Mouse (Mus musculus) midbrain, embryonic 13.5 days (tissue): Measurements from ENCODE around the gene Cox11. TPM values are rescaled to one million over a fixed set of nuclear protein-coding genes. Genes with fewer than 3 reads are reported as not detected.

ENCODE experiments used
- ATAC-seq: fragments of 200-750 bp; cut with Nextera tagmentation; 2 replicates; pipeline ENCODE4 v1.8.0; 2017; ENCODE audit warnings: mild to moderate bottlenecking, moderate TSS enrichment, moderate library complexity
- H3K27ac ChIP-seq: fragments of 300-500 bp; sonication (generic); 2 replicates; pipeline ENCODE4 v1.5.1; 2015; ENCODE audit warnings: inconsistent platforms, mild to moderate bottlenecking, moderate library complexity
- H3K27me3 ChIP-seq: fragments of 300-500 bp; sonication (generic); 2 replicates; pipeline ENCODE4 v1.6.1; 2015; ENCODE audit warnings: mild to moderate bottlenecking, inconsistent platforms
- H3K36me3 ChIP-seq: fragments of 300-500 bp; sonication (generic); 2 replicates; pipeline ENCODE4 v1.6.1; 2015; ENCODE audit warnings: mild to moderate bottlenecking, inconsistent platforms
- H3K4me1 ChIP-seq: fragments of 300-500 bp; sonication (generic); replicated peaks from 2 replicates; pipeline ENCODE4 v1.6.1; 2015; ENCODE audit warnings: inconsistent platforms
- H3K4me2 ChIP-seq: fragments of 300-500 bp; sonication (generic); replicated peaks from 2 replicates; pipeline ENCODE4 v1.6.1; 2015; ENCODE audit warnings: moderate library complexity, mild to moderate bottlenecking, inconsistent platforms
- H3K4me3 ChIP-seq: fragments of 300-500 bp; sonication (generic); replicated peaks from 2 replicates; pipeline ENCODE4 v1.5.1; 2015; ENCODE audit warnings: mild to moderate bottlenecking, inconsistent platforms
- H3K9ac ChIP-seq: fragments of 300-500 bp; sonication (generic); replicated peaks from 2 replicates; pipeline ENCODE4 v1.6.1; 2015; ENCODE audit warnings: mild to moderate bottlenecking, inconsistent platforms
- H3K9me3 ChIP-seq: fragments of 300-500 bp; sonication (generic); 2 replicates; pipeline ENCODE4 v1.6.1; 2016; ENCODE audit warnings: mild to moderate bottlenecking, inconsistent platforms
- WGBS: fragments of 180-500 bp; shearing (Covaris S2); methylation state at CpG from one replicate; pipeline ENCODE4 v1.1.7; 2015; 5-methylcytosine and 5-hydroxymethylcytosine counted together
- polyA plus RNA-seq: library from polyadenylated mRNA; unstranded; fragments of >200 nt; fragmentation: Nextera tagmentation; extraction: Ambion mirVana; gene quantifications from 2 replicates; pipeline ENCODE4 v1.2.1, GENCODE M21; 2015

Cox11 gene
- 36.7 and 40.6 TPM in 2 replicates for polyA plus RNA-seq

DNA sequence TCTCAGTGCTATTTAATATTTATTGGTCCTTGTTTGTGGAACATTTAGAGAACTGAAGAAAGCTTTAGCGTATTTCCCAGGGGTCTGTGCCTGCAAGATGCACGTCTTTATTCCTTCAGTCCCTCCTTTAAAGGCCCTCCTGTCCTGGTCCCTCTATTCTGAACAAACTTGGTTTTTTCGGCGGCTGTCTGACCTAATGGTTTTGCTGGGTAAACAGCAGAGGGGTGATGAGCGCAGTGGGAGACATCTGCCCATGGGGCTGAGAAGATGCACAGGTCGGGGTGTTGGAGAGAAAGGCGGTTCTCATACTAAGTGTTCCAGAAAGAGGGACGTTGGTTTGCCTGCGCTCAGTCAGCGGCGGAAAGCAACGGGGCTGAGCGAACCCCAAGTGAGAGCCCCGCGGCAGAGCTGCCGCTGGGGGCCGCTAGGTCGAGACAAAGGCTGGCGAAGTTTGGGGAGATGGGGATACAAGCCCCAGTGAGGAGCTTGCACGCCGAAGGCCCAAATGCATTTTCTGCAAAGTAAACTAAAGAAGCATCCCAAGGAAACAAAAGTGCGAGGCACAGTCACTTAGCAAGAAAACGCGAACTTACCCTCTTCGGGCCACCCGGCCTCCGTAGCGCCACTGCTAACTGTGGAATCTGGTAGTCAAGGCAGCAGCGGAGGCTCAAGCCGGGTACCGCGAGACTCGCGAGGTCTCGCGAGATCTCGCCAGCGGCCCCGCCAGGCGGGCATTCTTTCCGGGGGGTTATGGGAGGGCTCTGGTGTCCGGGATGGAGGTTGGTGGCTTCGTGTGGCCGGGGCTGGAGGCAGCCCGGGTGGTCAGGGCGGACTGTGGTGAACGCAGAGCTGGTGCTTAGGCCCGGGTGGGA lies at the start of gene Cox11, which contains the start of gene Stxbp4:
Gene Cox11, plus strand, starts transcription at position 734 of the 872 bp plus-strand sequence.
Gene Stxbp4, minus strand, starts transcription at position 645 of the 872 bp plus-strand sequence.
- peak within 1 kb of the TSS; percentile 93 for H3K27ac ChIP-seq
- WGBS: under 1% methylated on average over 48 of the region's 48 CpGs
- H3K4me1 ChIP-seq: peaks cover 32% of the 10 kb centered on the region
- peak within 1 kb of the TSS; percentile 95 for H3K9ac ChIP-seq
- H3K36me3 ChIP-seq: peaks cover 12% of the 10 kb centered on the region
- H3K9me3 ChIP-seq: no peaks in the 10 kb centered on the region
- H3K4me2 ChIP-seq: peak within 1 kb of the TSS; percentile 70
- H3K4me3 ChIP-seq: peak within 1 kb of the TSS; percentile 98
- no peaks in the 10 kb centered on the region for H3K27me3 ChIP-seq
- peak; percentile 97 for ATAC-seq

DNA sequence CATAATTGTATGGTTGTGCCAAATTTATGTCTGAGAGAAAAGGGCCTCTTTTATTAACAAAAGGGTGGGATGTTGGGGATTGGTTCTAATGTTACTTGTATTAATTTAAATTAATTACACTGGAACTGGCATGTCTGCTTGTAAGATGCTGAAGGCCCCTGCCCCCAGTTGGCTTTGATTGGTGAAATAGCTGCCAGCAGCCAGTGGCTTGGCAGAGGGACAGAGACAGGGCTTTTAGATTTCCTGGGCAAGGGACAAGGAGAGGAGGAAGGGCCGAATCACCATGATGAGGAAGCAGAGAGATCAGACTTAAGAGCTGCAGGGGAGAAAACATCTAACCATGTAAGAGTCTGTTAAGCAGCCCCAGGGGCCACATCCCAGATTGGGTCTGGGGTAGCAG lies 47.0 kb upstream of the Cox11 start:
- H3K4me1 ChIP-seq: no peaks in the 10 kb centered on the region
- ATAC-seq: no peak
- 85% methylated on average over 1 of the region's 1 CpGs for WGBS
- no peak overlapping the region for H3K4me3 ChIP-seq
- no peak overlapping the region for H3K4me2 ChIP-seq
- no peak overlapping the region for H3K27ac ChIP-seq
- no peaks in the 10 kb centered on the region for H3K27me3 ChIP-seq
- H3K9me3 ChIP-seq: no peaks in the 10 kb centered on the region
- peaks cover 47% of the 10 kb centered on the region for H3K36me3 ChIP-seq
- H3K9ac ChIP-seq: no peak overlapping the region

GRCm38 (mm10) chr11:90595826-90596225 lies 42.1 kb upstream of the Cox11 start:
- no peak overlapping the region for H3K27ac ChIP-seq
- no peaks in the 10 kb centered on the region for H3K9me3 ChIP-seq
- no peaks in the 10 kb centered on the region for H3K4me1 ChIP-seq
- no peak overlapping the region for H3K4me2 ChIP-seq
- H3K4me3 ChIP-seq: no peak overlapping the region
- no peak overlapping the region for H3K9ac ChIP-seq
- no peak for ATAC-seq
- H3K27me3 ChIP-seq: no peaks in the 10 kb centered on the region
- WGBS: 95% methylated on average over 1 of the region's 1 CpGs
- peaks cover 51% of the 10 kb centered on the region for H3K36me3 ChIP-seq

GRCm38 (mm10) chr11:90603066-90603465 lies 34.9 kb upstream of the Cox11 start:
- H3K4me3 ChIP-seq: no peak overlapping the region
- no peak for ATAC-seq
- H3K27ac ChIP-seq: no peak overlapping the region
- no peak overlapping the region for H3K9ac ChIP-seq
- H3K9me3 ChIP-seq: no peaks in the 10 kb centered on the region
- H3K27me3 ChIP-seq: no peaks in the 10 kb centered on the region
- no peaks in the 10 kb centered on the region for H3K4me1 ChIP-seq
- 97% methylated on average over 2 of the region's 2 CpGs for WGBS
- peaks cover 44% of the 10 kb centered on the region for H3K36me3 ChIP-seq
- H3K4me2 ChIP-seq: no peak overlapping the region

- Histone ChIP-seq H3K4me3 (no peak overlapping the region), H3K27ac (no peak overlapping the region), H3K4me2 (no peak overlapping the region), H3K4me1 (no peaks in the 10 kb centered on the region), H3K36me3 (peaks cover 23% of the 10 kb centered on the region), H3K9me3 (no peaks in the 10 kb centered on the region), H3K27me3 (no peaks in the 10 kb centered on the region), H3K9ac (no peak overlapping the region)
- ATAC-seq: no peak
These were observed 25.9 kb upstream of the Cox11 start for GRCm38 (mm10) chr11:90612118-90612517.

- 94% methylated on average over 6 of the region's 6 CpGs for WGBS
- H3K27me3 ChIP-seq: no peaks in the 10 kb centered on the region
- no peaks in the 10 kb centered on the region for H3K4me1 ChIP-seq
- no peaks in the 10 kb centered on the region for H3K9me3 ChIP-seq
- no peak for ATAC-seq
- no peak overlapping the region for H3K9ac ChIP-seq
- no peak overlapping the region for H3K4me3 ChIP-seq
- H3K36me3 ChIP-seq: peaks cover 30% of the 10 kb centered on the region
- H3K4me2 ChIP-seq: no peak overlapping the region
- H3K27ac ChIP-seq: no peak overlapping the region
These were observed 23.2 kb upstream of the Cox11 start for GRCm38 (mm10) chr11:90614743-90615142.

- H3K9me3 ChIP-seq: no peaks in the 10 kb centered on the region
- H3K4me2 ChIP-seq: no peak overlapping the region
- H3K36me3 ChIP-seq: peaks cover 35% of the 10 kb centered on the region
- ATAC-seq: no peak
- H3K4me1 ChIP-seq: no peaks in the 10 kb centered on the region
- H3K27ac ChIP-seq: no peak overlapping the region
- no peak overlapping the region for H3K9ac ChIP-seq
- no peak overlapping the region for H3K4me3 ChIP-seq
- H3K27me3 ChIP-seq: no peaks in the 10 kb centered on the region
These were observed 21.5 kb upstream of the Cox11 start for GRCm38 (mm10) chr11:90616431-90616830.

GRCm38 (mm10) chr11:90622044-90622443 lies 15.9 kb upstream of the Cox11 start:
- Histone ChIP-seq H3K4me2 (no peak overlapping the region), H3K36me3 (peaks cover 16% of the 10 kb centered on the region), H3K9ac (no peak overlapping the region), H3K4me3 (no peak overlapping the region), H3K4me1 (no peaks in the 10 kb centered on the region), H3K27ac (no peak overlapping the region), H3K9me3 (no peaks in the 10 kb centered on the region), H3K27me3 (no peaks in the 10 kb centered on the region)
- WGBS: 87% methylated on average over 12 of the region's 12 CpGs
- ATAC-seq: no peak

DNA sequence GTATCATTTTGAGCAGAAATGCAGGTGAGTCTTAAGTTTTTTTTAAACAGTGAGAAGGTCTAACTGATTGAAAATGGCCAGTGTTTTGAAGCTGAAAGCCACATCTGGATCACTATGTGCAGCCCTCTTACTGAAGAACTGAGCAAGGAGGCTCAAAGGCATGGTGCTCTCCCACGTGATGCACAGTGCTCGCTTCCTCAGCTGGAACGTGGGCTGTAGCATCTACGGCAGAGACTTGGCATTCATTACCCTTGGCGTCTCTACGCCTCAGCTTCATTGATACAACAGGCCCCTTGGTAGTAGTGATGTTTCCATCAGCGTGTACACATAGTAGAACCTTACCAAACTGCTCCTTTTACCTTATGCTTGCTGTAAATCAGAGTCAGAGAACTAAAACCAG lies 15.5 kb upstream of the Cox11 start:
- ATAC-seq: no peak
- no peak overlapping the region for H3K27ac ChIP-seq
- WGBS: 94% methylated on average over 7 of the region's 7 CpGs

GRCm38 (mm10) chr11:90623477-90623876 lies 14.5 kb upstream of the Cox11 start:
- H3K4me2 ChIP-seq: no peak overlapping the region
- no peak for ATAC-seq
- no peak overlapping the region for H3K4me3 ChIP-seq
- H3K27me3 ChIP-seq: no peaks in the 10 kb centered on the region
- peaks cover 10% of the 10 kb centered on the region; the same call in 1 of the 2 replicates for H3K36me3 ChIP-seq
- H3K9ac ChIP-seq: no peak overlapping the region
- H3K9me3 ChIP-seq: no peaks in the 10 kb centered on the region
- no peaks in the 10 kb centered on the region for H3K4me1 ChIP-seq
- 63% methylated on average over 6 of the region's 6 CpGs for WGBS
- H3K27ac ChIP-seq: no peak overlapping the region

More for the DNA sequence above, 15.5 kb upstream of the Cox11 start:
- no peaks in the 10 kb centered on the region for H3K4me1 ChIP-seq
- no peak overlapping the region for H3K4me3 ChIP-seq
- H3K9me3 ChIP-seq: no peaks in the 10 kb centered on the region
- no peak overlapping the region for H3K9ac ChIP-seq
- H3K36me3 ChIP-seq: peaks cover 16% of the 10 kb centered on the region
- H3K27me3 ChIP-seq: no peaks in the 10 kb centered on the region
- H3K4me2 ChIP-seq: no peak overlapping the region

- no peak overlapping the region for H3K27ac ChIP-seq
- no peak overlapping the region for H3K4me3 ChIP-seq
- ATAC-seq: no peak
- no peak overlapping the region for H3K4me2 ChIP-seq
- H3K9ac ChIP-seq: no peak overlapping the region
- H3K27me3 ChIP-seq: no peaks in the 10 kb centered on the region
- H3K4me1 ChIP-seq: no peaks in the 10 kb centered on the region
- peaks cover 4% of the 10 kb centered on the region; the same call in 1 of the 2 replicates for H3K36me3 ChIP-seq
- no peaks in the 10 kb centered on the region for H3K9me3 ChIP-seq
- 83% methylated on average over 1 of the region's 1 CpGs for WGBS
These were observed 12.8 kb upstream of the Cox11 start for GRCm38 (mm10) chr11:90625174-90625573.

DNA sequence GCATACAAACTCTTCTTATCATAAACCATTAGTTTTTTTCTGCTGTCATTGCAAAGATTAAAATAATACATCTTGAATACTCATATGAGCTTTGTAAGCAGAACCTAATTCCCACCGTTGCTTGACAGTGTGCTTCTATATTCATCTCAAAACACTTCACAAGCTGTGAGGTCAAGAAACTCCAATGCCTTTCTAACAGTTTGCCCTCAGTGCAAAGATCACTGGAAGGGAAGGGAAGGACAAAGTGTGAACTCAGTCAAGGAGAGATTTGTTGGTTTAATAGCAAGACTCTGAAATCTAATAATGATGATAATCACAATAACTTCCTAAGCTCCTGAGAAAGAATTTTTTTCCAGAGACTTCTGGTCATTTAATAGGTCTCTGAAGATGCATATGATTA lies 10.2 kb upstream of the Cox11 start:
- no peaks in the 10 kb centered on the region for H3K9me3 ChIP-seq
- no peak overlapping the region for H3K27ac ChIP-seq
- no peak overlapping the region for H3K4me2 ChIP-seq
- ATAC-seq: no peak
- no peak overlapping the region for H3K9ac ChIP-seq
- WGBS: 76% methylated on average over 1 of the region's 1 CpGs
- H3K4me3 ChIP-seq: no peak overlapping the region
- no peaks in the 10 kb centered on the region for H3K36me3 ChIP-seq
- H3K27me3 ChIP-seq: no peaks in the 10 kb centered on the region
- no peaks in the 10 kb centered on the region for H3K4me1 ChIP-seq
